Mouse (Mus musculus) embryonic facial prominence, embryonic 11.5 days (tissue): Measurements from ENCODE around the gene Gpkow. TPM values are rescaled to one million over a fixed set of nuclear protein-coding genes. Genes with fewer than 3 reads are reported as not detected.

Experiments
- ATAC-seq: fragments of 200-750 bp; cut with Nextera tagmentation; replicated peaks from 2 replicates; pipeline ENCODE4 v1.8.0; 2017; ENCODE audit warnings: low read depth; ENCODE audit not compliant: insufficient number of reproducible peaks, low FRiP score, low TSS enrichment
- DNase-seq: peaks from one replicate; pipeline ENCODE4 v3.0.0-alpha.2; 2015; ENCODE audit warnings: low spot score
- H3K27ac ChIP-seq: fragments of 300-500 bp; sonication (generic); replicated peaks from 2 replicates; pipeline ENCODE4 v1.5.1; 2014; ENCODE audit warnings: mild to moderate bottlenecking, low read depth, low read length, control low read depth
- H3K27me3 ChIP-seq: fragments of 300-500 bp; sonication (generic); 2 replicates; pipeline ENCODE4 v1.6.1; 2014; ENCODE audit warnings: mild to moderate bottlenecking, low read length, moderate library complexity, mixed read lengths; ENCODE audit not compliant: control insufficient read depth, insufficient read depth
- H3K36me3 ChIP-seq: fragments of 300-500 bp; sonication (generic); replicated peaks from 2 replicates; pipeline ENCODE4 v1.6.1; 2014; ENCODE audit warnings: low read depth, mild to moderate bottlenecking, low read length, moderate library complexity, mixed read lengths; ENCODE audit not compliant: control insufficient read depth, insufficient read depth
- H3K4me1 ChIP-seq: fragments of 300-500 bp; sonication (generic); 2 replicates; pipeline ENCODE4 v1.6.1; 2014; ENCODE audit warnings: low read length, mixed read lengths; ENCODE audit not compliant: control insufficient read depth, insufficient read depth
- H3K4me2 ChIP-seq: fragments of 300-500 bp; sonication (generic); 2 replicates; pipeline ENCODE4 v1.6.1; 2014; ENCODE audit warnings: low read depth, mild to moderate bottlenecking, control low read depth, low read length, moderate library complexity
- H3K4me3 ChIP-seq: fragments of 300-500 bp; sonication (generic); 2 replicates; pipeline ENCODE4 v1.5.1; 2014; ENCODE audit warnings: low read depth, low read length, control low read depth
- H3K9ac ChIP-seq: fragments of 300-500 bp; sonication (generic); replicated peaks from 2 replicates; pipeline ENCODE4 v1.6.1; 2014; ENCODE audit warnings: mild to moderate bottlenecking, control low read depth, low read length
- H3K9me3 ChIP-seq: fragments of 300-500 bp; sonication (generic); replicated peaks from 2 replicates; pipeline ENCODE4 v1.6.1; 2016; ENCODE audit warnings: mild to moderate bottlenecking, low read length, inconsistent platforms, mixed read lengths; ENCODE audit not compliant: control insufficient read depth
- WGBS: fragments of 180-500 bp; shearing (Covaris S2); extraction: QIAGEN DNeasy Blood & Tissue Kit; methylation state at CpG from one replicate; pipeline ENCODE4 v1.1.7; 2014; 5-methylcytosine and 5-hydroxymethylcytosine counted together
- polyA plus RNA-seq: library from polyadenylated mRNA; unstranded; fragments of >200 nt; fragmentation: Nextera tagmentation; extraction: Ambion mirVana; gene quantifications from 2 replicates; pipeline ENCODE4 v1.2.1, GENCODE M21; 2014

Gene Gpkow
- polyA plus RNA-seq, 1 experiment from 2014 or later = 42.2 TPM

DNA sequence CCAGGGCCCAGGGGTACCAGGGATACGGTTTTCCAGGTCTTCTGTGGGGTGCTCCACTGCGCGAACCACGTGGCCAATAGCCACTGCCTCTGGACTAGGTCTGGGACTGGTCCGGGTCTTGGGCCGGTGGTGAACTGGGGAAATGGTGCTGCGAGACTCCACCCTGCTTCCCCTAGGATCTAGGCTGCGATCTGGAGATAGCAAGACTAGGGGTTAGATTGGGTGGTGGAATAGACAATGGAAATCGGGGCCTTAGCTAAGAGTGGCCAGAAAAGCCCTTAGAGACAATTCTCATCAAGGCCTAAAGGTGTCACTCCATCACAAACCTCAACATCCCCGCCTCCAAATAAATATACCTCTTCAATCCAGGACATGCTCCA, 21.9 kb upstream of the Gpkow start:
- Histone ChIP-seq H3K27ac (no peak overlapping the region), H3K4me2 (peak overlapping the region; percentile 33), H3K4me1 (no peaks in the 10 kb centered on the region), H3K9me3 (no peaks in the 10 kb centered on the region), H3K27me3 (no peaks in the 10 kb centered on the region), H3K9ac (no peak overlapping the region), H3K36me3 (no peaks in the 10 kb centered on the region), H3K4me3 (0 out of 2 replicates have a peak overlapping the region, but pooled peaks have one; percentile 8)
- no peak for DNase-seq
- ATAC-seq = no peak
- 41% methylated on average over 10 of the region's 10 CpGs for WGBS

DNA sequence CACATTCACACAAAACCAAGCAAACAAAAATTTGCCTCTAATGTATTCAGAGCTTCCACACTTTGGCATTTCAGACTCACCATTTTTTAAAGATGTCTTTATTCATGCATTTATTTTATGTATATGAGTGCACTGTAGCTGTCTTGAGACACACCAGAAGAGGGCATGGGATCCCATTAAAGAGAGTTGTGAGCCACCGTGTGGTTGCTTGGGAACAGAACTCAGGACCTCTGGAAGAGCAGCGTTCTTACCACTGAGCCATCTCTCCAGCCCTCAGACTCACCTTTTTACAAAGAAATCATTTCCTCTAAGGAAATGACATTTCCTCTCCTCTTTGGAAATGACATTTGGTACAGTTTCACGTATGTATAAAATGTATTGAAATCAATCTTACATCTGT, 17.9 kb upstream of the Gpkow start:
- Histone ChIP-seq H3K9me3 (no peaks in the 10 kb centered on the region), H3K27me3 (no peaks in the 10 kb centered on the region), H3K4me1 (no peaks in the 10 kb centered on the region), H3K4me2 (no peak overlapping the region), H3K27ac (no peak overlapping the region), H3K9ac (no peak overlapping the region), H3K36me3 (no peaks in the 10 kb centered on the region), H3K4me3 (no peak overlapping the region)
- ATAC-seq = no peak
- DNase-seq = no peak
- WGBS = 45% methylated on average over 3 of the region's 3 CpGs

DNA sequence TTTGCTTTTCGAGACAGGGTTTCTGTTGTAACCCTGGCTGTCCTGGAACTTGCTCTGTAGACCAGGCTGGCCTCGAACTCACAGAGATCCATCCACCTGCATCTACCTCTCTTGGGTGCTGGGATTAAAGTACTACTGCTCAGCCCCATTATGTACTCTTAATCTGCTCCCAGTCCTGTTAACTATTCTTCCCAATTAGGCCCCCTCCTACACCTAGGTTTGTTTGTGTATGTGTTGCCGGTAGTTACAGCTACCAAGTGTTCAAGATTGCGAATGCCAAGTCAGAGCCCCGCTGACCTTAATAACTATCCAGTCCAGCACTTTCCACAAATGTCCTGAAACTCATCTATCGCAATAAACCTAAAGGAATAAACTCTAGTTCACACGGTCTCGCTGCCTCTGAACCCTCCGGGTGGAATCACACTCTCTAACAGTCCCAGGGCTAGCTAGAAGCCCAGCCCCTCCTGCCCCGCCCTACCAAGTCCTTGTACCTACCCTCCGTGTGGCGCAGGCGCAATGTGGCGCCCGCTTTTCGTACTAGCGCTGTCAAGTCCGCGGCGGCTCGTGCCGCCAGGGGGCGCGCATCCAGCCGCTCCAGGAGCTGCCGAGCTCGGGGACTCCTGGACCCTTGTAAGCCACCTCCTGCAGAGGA, 17.4 kb upstream of the Gpkow start:
- Histone ChIP-seq H3K27me3 (no peaks in the 10 kb centered on the region), H3K27ac (no peak overlapping the region), H3K4me1 (no peaks in the 10 kb centered on the region), H3K9me3 (no peaks in the 10 kb centered on the region), H3K4me3 (peak overlapping the region; percentile 3; the same call in 1 of the 2 replicates), H3K36me3 (no peaks in the 10 kb centered on the region), H3K9ac (peak overlapping the region; percentile 34; the same call in 1 of the 2 replicates), H3K4me2 (peak overlapping the region; percentile 30)
- DNase-seq (peak; percentile 91), ATAC-seq (peak; percentile 94)
- 20% methylated on average over 27 of the region's 27 CpGs for WGBS

DNA sequence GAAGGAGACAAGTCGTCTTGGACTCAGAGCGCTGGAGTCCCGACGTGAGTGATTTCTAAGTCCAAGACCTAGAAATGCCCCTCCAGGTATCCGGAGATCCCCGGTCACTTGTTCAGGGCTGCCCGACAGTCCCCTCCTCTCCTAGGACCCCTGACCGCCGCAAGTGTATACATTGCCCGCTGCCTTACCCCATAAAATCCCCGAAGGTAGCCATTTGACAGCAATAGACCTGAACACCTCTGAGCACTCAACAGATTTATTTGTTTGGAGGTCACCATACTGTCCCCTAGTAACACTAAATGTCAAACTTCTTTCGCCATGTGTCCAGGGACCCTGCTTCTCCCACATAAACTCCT, 16.9 kb upstream of the Gpkow start:
- H3K27ac ChIP-seq = no peak overlapping the region
- peak overlapping the region; percentile 34; the same call in 1 of the 2 replicates for H3K9ac ChIP-seq
- peak overlapping the region; percentile 25 for H3K4me2 ChIP-seq
- ATAC-seq (peak; percentile 37; the same call in 1 of the 2 replicates), DNase-seq (no peak)
- H3K27me3 ChIP-seq = no peaks in the 10 kb centered on the region
- H3K4me1 ChIP-seq = no peaks in the 10 kb centered on the region
- H3K36me3 ChIP-seq = no peaks in the 10 kb centered on the region
- WGBS = 25% methylated on average over 12 of the region's 12 CpGs
- H3K4me3 ChIP-seq = peak overlapping the region; percentile 3; the same call in 1 of the 2 replicates
- H3K9me3 ChIP-seq = no peaks in the 10 kb centered on the region

DNA sequence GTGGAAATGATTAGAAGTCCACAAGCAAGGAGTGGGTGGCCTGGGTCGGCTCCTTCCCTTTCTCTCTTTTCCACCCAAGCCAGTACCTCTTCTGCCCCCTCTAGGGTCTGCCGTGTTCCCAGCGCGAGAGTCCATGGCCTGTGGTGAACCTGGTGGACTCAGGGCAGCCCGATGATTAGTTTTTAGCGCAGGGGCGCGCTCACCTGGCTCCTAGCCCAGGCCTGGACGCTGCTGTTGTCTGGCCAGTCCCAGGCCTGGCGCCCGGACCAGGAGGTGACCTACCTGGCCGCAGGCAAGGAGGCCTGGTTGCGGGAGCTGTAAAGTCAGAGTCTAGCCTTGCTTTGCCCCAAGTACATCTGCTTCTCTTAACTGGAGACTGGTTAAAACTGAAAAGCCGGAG, 16.1 kb upstream of the Gpkow start, which contains the start of gene Magix:
Magix (minus strand) TSS at position 388 of the 400 bp plus-strand sequence.
- no peaks in the 10 kb centered on the region for H3K36me3 ChIP-seq
- H3K4me1 ChIP-seq = no peaks in the 10 kb centered on the region
- H3K27ac ChIP-seq = no peak within 1 kb of the TSS
- WGBS = 61% methylated on average over 14 of the region's 14 CpGs
- H3K4me2 ChIP-seq = peak within 1 kb of the TSS; percentile 25
- ATAC-seq (no peak), DNase-seq (no peak)
- H3K9me3 ChIP-seq = no peaks in the 10 kb centered on the region
- no peaks in the 10 kb centered on the region for H3K27me3 ChIP-seq
- H3K9ac ChIP-seq = peak within 1 kb of the TSS; percentile 34; the same call in 1 of the 2 replicates
- no peak within 1 kb of the TSS for H3K4me3 ChIP-seq

DNA sequence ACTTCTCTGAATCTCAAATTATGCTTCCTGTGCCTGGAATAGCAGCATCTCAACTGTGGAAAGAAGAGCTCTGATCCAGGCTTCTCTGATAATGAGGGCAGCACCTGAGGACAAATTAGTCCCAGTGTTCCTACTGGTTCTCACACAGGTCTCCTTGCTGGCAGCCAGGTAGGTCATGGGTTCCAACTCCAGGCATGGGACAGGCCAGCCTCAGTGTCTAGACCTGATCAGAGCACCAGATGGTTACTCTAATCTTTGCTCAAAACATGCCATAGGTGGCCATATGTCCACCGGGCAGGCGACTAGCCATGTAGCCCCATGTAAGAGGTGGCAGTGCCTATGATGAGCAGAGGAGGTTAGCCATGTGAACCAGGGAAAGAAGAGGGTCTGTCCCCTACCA, 8.6 kb upstream of the Gpkow start:
- ATAC-seq (no peak), DNase-seq (no peak)
- Histone ChIP-seq H3K9me3 (no peaks in the 10 kb centered on the region), H3K4me3 (no peak overlapping the region), H3K4me2 (no peak overlapping the region), H3K36me3 (no peaks in the 10 kb centered on the region), H3K4me1 (no peaks in the 10 kb centered on the region), H3K27me3 (no peaks in the 10 kb centered on the region), H3K27ac (no peak overlapping the region), H3K9ac (no peak overlapping the region)
- 96% methylated on average over 2 of the region's 2 CpGs for WGBS

DNA sequence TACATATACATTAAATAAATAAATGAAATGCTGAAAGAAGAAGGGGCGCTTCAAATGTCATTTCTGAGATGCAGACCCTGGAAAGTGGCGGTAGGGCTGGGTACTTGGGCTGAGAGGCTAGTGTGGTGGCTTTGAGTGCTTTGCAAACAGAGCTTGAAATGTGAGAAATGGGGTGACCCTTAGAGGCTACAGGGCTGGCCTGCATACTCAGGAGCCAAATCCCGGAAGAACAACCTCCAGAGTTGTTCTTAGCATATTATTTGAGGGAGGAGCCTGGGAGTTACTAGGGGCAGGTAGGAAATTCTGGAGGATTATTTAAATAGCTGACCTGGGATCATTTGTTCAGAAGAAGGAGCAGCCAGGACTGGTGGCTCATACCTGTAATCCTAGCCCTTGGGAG, 6.4 kb upstream of the Gpkow start:
- no peaks in the 10 kb centered on the region for H3K4me1 ChIP-seq
- H3K4me2 ChIP-seq = no peak overlapping the region
- no peaks in the 10 kb centered on the region for H3K36me3 ChIP-seq
- H3K27ac ChIP-seq = no peak overlapping the region
- no peak for ATAC-seq
- no peaks in the 10 kb centered on the region for H3K27me3 ChIP-seq
- H3K9ac ChIP-seq = no peak overlapping the region
- H3K4me3 ChIP-seq = no peak overlapping the region
- 59% methylated on average over 3 of the region's 3 CpGs for WGBS
- H3K9me3 ChIP-seq = no peaks in the 10 kb centered on the region
- DNase-seq = no peak

DNA sequence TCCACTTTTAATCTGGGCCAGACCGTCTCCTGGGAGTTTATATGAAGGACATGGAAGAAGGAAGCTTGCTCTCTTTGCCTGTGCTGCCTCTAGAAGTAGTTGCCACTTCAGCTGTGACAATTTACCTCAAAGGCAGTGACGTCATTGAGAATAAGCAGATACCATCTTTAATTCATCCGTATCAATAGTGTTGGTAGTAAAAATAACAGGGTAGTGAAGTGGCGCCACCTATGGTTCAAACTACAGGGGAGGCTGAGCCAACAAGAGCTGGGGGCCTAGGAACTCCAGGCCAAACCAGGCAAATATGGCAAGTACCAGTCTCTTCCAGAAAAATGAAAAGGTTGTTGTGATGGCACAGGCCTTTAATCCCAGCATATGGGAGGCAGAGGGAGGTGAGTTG, 4.1 kb upstream of the Gpkow start:
- Histone ChIP-seq H3K9me3 (no peaks in the 10 kb centered on the region), H3K27ac (no peak overlapping the region)

More for the DNA sequence above, 4.1 kb upstream of the Gpkow start:
- no peaks in the 10 kb centered on the region for H3K4me1 ChIP-seq
- DNase-seq (no peak), ATAC-seq (no peak)
- H3K27me3 ChIP-seq = no peaks in the 10 kb centered on the region
- H3K9ac ChIP-seq = no peak overlapping the region
- H3K4me2 ChIP-seq = no peak overlapping the region
- H3K4me3 ChIP-seq = no peak overlapping the region
- no peaks in the 10 kb centered on the region for H3K36me3 ChIP-seq
- 41% methylated on average over 4 of the region's 4 CpGs for WGBS
